Mouse (Mus musculus) layer of hippocampus, postnatal 14 days (tissue): ENCODE results near the gene Hist1h2bq. TPM values are rescaled to one million over a fixed set of nuclear protein-coding genes. Genes with fewer than 3 reads are reported as not detected.

Experiments used
- DNase-seq, 2 experiments: peaks; one replicate each; pipeline ENCODE4 v3.0.0; 2021 to 2022; ENCODE audit warnings: low spot score in 2 of 2, mixed read lengths in 1 of 2
- microRNA-seq, 2 experiments: library from miRNA; unstranded; fragments of <30 nt; microRNA quantifications; one replicate each; pipeline ENCODE4 v1.2.0; 2021
- total RNA-seq, 2 experiments: library from RNA; stranded (reverse); gene quantifications; 2 replicates each; pipeline ENCODE4 v1.2.3; 2021

Hist1h2bq gene
- total RNA-seq, 2 experiments from 2014 or later = 47.8 to 64.2 TPM

- DNase-seq = no peak
Measured at GRCm38 (mm10) chr13:21789925-21790324, 20.1 kb downstream of the Hist1h2bq start.

GRCm38 (mm10) chr13:21787760-21788593, 22.0 kb downstream of the Hist1h2bq start:
- DNase-seq = no peak

DNA sequence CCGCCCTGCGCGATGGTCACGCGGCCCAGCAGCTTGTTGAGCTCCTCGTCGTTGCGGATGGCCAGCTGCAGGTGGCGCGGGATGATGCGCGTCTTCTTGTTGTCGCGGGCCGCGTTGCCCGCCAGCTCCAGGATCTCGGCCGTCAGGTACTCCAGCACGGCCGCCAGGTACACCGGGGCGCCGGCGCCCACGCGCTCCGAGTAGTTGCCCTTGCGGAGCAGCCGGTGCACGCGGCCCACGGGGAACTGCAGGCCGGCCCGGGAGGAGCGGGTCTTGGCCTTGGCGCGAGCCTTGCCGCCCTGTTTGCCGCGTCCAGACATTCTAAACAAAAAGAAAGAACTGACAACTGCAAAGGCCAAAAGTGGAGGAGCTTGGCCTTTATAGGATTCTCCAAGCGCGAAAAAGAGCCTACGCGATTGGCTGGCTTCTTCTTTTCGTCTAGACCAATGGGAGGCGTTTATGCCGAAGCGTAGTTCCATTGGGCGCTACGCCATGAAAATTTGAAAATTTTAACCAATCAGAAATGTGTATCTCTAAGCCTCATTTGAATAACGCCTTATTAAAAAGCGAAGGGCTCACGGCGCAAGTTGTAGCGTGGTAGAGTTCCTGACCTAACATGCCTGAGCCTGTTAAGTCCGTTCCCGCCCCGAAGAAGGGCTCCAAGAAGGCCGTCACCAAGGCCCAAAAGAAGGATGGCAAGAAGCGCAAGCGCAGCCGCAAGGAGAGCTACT, 22.9 kb downstream of the Hist1h2bq start, which contains the start of the genes Hist1h2an and Hist1h2bp:
Hist1h2an (minus strand) TSS at position 320 of the 731 bp plus-strand sequence.
Hist1h2bp (plus strand) TSS at position 563 of the 731 bp plus-strand sequence.
- peak; percentile 86 to 99 for DNase-seq

- DNase-seq = no peak
Measured at GRCm38 (mm10) chr13:21786189-21786898, 23.7 kb downstream of the Hist1h2bq start.

DNA sequence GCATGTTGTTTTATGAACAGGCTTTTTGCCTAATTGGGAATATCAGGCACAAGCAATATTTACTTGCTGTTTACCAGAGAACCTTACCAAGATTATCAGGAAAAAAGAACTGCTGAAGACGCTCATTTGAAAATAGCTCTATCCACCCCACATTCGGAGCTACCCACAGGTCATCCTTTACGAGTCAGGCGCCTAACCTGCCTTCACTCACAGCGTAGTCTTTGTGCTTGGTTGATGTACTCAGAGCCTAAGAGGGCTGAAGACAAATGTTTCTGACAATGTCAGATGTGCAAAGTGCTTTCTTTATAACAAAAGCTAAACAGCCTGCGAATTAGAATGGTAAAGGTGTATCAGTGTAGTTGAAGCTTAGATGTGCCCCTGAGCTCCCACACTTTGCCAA, 25.7 kb downstream of the Hist1h2bq start:
- DNase-seq = no peak

- peak in 1 of 2 experiments; percentile 28 for DNase-seq
Measured at GRCm38 (mm10) chr13:21783734-21784161, 26.2 kb downstream of the Hist1h2bq start.

GRCm38 (mm10) chr13:21783255-21783617, 26.8 kb downstream of the Hist1h2bq start, which contains the start of gene Hist1h3i:
Gene Hist1h3i, minus strand, starts transcription at chr13:21783370.
- DNase-seq = peak; percentile 62 to 91

DNA sequence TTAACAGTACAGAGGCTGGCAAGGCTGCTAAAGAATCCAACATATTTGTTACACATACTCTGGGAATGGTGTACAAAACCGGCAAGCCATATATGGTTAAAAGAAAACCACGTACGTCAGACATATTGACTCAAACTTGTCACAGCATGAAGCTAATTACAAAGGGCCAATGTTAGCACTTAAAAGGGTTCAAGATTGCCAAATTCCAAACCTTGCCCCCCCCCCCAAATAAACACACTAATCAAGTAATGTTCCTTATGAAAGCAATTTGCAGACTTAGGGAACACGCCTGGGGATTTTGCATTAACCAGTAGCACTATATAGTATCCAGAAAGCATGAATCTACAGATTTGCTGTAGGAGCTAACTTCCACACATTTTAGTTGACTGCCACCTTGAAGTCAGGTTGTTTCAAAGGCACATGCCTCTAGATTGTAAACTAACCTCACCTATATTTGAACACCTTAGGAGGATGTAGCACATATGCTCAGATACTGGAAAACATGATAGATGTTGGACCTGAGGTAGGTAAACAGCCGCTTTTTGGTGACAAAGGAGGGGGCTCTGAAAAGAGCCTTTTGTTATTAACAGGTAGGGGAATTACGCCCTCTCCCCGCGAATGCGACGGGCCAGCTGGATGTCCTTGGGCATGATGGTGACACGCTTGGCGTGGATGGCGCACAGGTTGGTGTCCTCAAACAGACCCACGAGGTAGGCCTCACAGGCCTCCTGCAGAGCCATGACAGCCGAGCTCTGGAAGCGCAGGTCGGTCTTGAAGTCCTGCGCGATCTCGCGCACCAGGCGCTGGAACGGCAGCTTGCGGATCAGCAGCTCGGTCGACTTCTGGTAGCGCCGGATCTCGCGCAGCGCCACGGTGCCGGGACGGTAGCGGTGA, 27.4 kb downstream of the Hist1h2bq start:
- DNase-seq = peak in 1 of 2 experiments; percentile 34

DNA sequence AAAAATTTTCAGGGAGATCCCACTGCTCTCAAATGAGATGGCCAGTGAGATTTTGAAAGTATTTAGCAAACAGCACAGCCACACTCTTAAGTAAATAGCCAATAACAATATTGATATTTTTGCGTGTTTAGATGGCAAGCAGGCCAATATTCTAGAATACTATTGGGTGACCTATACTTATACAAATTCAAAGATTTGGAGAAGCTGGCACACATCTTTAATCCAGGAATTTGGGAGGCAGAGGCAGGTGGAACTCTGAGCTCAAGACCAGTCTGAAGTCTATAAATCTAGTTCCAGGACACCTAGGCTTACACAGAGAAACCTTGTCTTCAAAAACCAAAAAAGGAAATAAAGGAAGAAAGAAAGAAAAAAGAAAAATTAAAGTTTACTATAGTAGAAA, 28.4 kb downstream of the Hist1h2bq start:
- no peak for DNase-seq

- DNase-seq = no peak
Measured at GRCm38 (mm10) chr13:21781021-21781555, 28.9 kb downstream of the Hist1h2bq start.

DNA sequence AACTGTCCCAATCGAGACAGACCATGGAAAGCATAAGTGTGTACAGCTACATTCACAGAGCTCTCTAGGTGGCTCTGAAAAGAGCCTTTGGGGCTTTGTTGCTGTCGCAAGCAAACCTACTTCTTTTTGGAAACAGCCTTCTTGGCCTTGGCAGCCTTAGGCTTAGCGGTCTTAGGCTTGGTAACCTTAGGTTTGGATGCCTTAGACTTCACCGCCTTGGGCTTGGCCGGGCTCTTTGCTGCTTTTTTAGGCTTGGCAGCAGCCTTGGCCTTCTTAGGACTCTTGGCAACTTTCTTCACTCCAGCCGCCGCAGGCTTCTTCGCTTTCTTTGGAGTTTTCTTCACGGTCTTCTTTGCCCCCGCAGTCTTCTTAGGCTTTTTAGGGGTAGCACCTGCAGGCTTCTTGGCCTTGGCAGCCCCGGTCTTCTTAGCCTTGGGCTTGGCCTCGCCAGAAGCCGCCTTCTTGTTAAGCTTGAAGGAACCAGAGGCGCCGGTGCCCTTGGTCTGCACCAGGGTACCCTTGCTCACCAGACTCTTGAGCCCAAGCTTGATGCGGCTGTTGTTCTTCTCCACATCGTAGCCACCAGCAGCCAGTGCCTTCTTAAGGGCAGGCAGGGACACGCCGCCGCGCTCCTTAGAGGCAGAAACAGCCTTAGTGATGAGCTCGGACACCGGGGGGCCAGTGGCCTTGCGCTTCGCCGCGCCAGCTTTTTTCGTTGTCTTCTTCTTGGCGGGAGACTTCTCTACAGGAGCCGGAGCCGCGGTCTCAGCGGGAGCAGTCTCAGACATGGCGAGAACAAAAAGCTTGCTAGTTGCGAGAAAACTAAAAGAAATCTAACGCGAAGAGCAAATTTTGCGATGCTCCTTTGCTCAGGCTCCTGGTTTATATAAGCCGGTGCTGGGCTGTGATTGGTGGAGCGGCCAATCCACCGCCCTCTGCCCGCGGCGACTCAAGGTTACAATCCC, 29.9 kb downstream of the Hist1h2bq start, which contains the start of gene Hist1h1b:
Hist1h1b (minus strand) TSS at position 859 of the 965 bp plus-strand sequence.
- DNase-seq = peak in 1 of 2 experiments; percentile 15

- DNase-seq = peak; percentile 45 to 89
Measured at GRCm38 (mm10) chr13:21778814-21779766, 30.9 kb downstream of the Hist1h2bq start.

Small RNA genes lying within 50 kb of the gene (microRNA-seq; reads per million reads assigned to microRNA genes)
- gene Gm19658 (0 reads per million in 2 experiments), gene Gm44346 (0 reads per million in 2 experiments), gene Gm44466 (0 reads per million in 2 experiments)

Other genes with a start within 250 kb of the Hist1h2bq start
- not detected for gene Olfr1364, start 228.4 kb downstream of the Hist1h2bq start, total RNA-seq
- gene Olfr1362, start 196.2 kb downstream of the Hist1h2bq start, total RNA-seq = not detected
- not detected for gene Olfr11, start 167.7 kb downstream of the Hist1h2bq start, total RNA-seq
- not detected for gene Olfr1361, start 146.8 kb downstream of the Hist1h2bq start, total RNA-seq
- not detected for gene Olfr1360, start 132.8 kb downstream of the Hist1h2bq start, total RNA-seq
- not detected for gene Olfr1359, start 112.1 kb downstream of the Hist1h2bq start, total RNA-seq
- 10 to 100 TPM; 31.7 to 51.2 TPM for gene Hist1h2bl, start 94.1 kb downstream of the Hist1h2bq start, total RNA-seq
- gene Hist1h2ai, start 93.8 kb downstream of the Hist1h2bq start, total RNA-seq = 10 to 100 TPM; 17.4 to 55.0 TPM
- 10 to 100 TPM; 68.2 to 84.2 TPM for gene Hist1h3h, start 92.5 kb downstream of the Hist1h2bq start, total RNA-seq
- 10 to 100 TPM in 1 of 2 experiments, 1 to 10 TPM in 1; 8.6 to 12.7 TPM for gene Hist1h2bm, start 88.2 kb downstream of the Hist1h2bq start, total RNA-seq
- gene Hist1h4j, start 75.1 kb downstream of the Hist1h2bq start, total RNA-seq = 10 to 100 TPM; 14.3 to 15.3 TPM
- gene Hist1h4k, start 59.7 kb downstream of the Hist1h2bq start, total RNA-seq = 100 to 1,000 TPM; 229 to 266 TPM
- gene Hist1h2ak, start 56.4 kb downstream of the Hist1h2bq start, total RNA-seq = 10 to 100 TPM; 17.1 to 19.9 TPM
- 10 to 100 TPM; 18.8 to 20.0 TPM for gene Hist1h2bn, start 56.1 kb downstream of the Hist1h2bq start, total RNA-seq
- gene Hist1h1b, start 29.6 kb downstream of the Hist1h2bq start, total RNA-seq = 10 to 100 TPM; 10.5 to 20.6 TPM
- 10 to 100 TPM; 59.5 to 93.2 TPM for gene Hist1h3i, start 26.8 kb downstream of the Hist1h2bq start, total RNA-seq
- 1 to 10 TPM; 1.7 to 1.8 TPM for gene Hist1h2an, start 23.0 kb downstream of the Hist1h2bq start, total RNA-seq
- 10 to 100 TPM; 12.3 to 16.4 TPM for gene Hist1h2bp, start 22.7 kb downstream of the Hist1h2bq start, total RNA-seq
- gene Hist1h2ao, start 268 bp upstream of the Hist1h2bq start, total RNA-seq = 10 to 100 TPM; 28.2 to 31.2 TPM
- gene Hist1h4m, start 1.5 kb upstream of the Hist1h2bq start, total RNA-seq = 100 to 1,000 TPM; 159 to 222 TPM
- gene Hist1h4n, start 22.0 kb upstream of the Hist1h2bq start, total RNA-seq = 10 to 100 TPM; 30.8 to 35.7 TPM
- 10 to 100 TPM; 20.7 to 37.1 TPM for gene Hist1h2ap, start 23.3 kb upstream of the Hist1h2bq start, total RNA-seq
- 10 to 100 TPM; 48.0 to 64.3 TPM for gene Hist1h2br, start 23.5 kb upstream of the Hist1h2bq start, total RNA-seq
- 1 to 10 TPM; 3.4 to 3.8 TPM for gene Zfp184, start 134.9 kb upstream of the Hist1h2bq start, total RNA-seq
- under 1 TPM in 1 of 2 experiments, not detected in 1; 0.19 TPM for gene Pom121l2, start 171.0 kb upstream of the Hist1h2bq start, total RNA-seq
- under 1 TPM in 1 of 2 experiments, not detected in 1; 0.46 TPM for gene Prss16, start 199.5 kb upstream of the Hist1h2bq start, total RNA-seq
- gene Hist1h2ah, start 225.4 kb upstream of the Hist1h2bq start, total RNA-seq = 10 to 100 TPM; 60.0 to 62.5 TPM
- 10 to 100 TPM; 22.2 to 42.1 TPM for gene Hist1h2bk, start 225.7 kb upstream of the Hist1h2bq start, total RNA-seq
- 10 to 100 TPM; 42.3 to 60.3 TPM for gene Hist1h4i, start 231.2 kb upstream of the Hist1h2bq start, total RNA-seq
- gene Hist1h2ag, start 232.7 kb upstream of the Hist1h2bq start, total RNA-seq = 10 to 100 TPM; 26.7 to 27.2 TPM
- gene Hist1h2bj, start 233.0 kb upstream of the Hist1h2bq start, total RNA-seq = 10 to 100 TPM; 17.3 to 22.7 TPM